Mouse (Mus musculus): Measurements from ENCODE around the gene Alppl2. TPM values are rescaled to one million over a fixed set of nuclear protein-coding genes. Genes with fewer than 3 reads are reported as not detected.

Gene Alppl2
- polyA plus RNA-seq, 1 experiment from 2014 or later, result not detected

DNA sequence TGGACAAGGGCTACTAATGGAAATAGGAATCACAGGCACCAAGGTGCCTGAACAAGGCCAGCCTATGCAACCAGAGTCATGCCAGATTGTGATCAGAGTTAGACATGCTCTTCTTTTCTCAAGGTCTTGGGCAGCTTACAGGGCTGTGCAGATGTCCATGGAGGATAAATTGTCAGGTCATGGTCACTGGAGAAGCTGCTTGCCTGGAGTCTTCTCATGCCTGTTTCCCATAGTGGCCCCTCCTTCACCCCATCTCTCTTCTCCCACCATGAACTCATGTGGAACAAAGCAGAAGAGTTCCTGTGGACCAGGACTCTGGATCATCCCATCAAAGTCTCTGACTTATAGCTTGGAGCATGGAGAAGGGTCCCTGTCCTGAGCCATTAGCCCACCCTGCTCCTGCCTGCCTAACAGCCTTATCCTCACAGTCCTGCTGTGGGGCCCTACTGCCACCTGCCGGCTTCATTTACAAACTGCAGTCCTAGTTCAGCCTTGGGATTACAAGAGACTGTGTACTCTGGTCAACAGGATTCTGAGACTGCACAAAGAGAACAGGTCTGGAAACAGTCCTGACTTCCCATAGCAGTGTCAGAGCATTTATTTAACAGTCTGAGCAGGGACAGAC, 47.8 kb downstream of the Alppl2 start:
- WGBS, result 3% methylated on average over 1 of the region's 1 CpGs
- H3K27ac ChIP-seq, result no peak overlapping the region
- peaks cover 13% of the 10 kb centered on the region for H3K4me1 ChIP-seq
- no peak overlapping the region for H3K9ac ChIP-seq
- H3K27me3 ChIP-seq, result no peaks in the 10 kb centered on the region
- peaks cover 30% of the 10 kb centered on the region for H3K36me3 ChIP-seq
- ATAC-seq (ENCODE audit: low FRiP score, low read depth), result 0 out of 2 replicates have a peak, but pooled peaks have one; percentile 30
- H3K9me3 ChIP-seq, result no peaks in the 10 kb centered on the region
- no peak overlapping the region for H3K4me3 ChIP-seq
- H3K4me2 ChIP-seq (replicated peaks), result no peak overlapping the region

DNA sequence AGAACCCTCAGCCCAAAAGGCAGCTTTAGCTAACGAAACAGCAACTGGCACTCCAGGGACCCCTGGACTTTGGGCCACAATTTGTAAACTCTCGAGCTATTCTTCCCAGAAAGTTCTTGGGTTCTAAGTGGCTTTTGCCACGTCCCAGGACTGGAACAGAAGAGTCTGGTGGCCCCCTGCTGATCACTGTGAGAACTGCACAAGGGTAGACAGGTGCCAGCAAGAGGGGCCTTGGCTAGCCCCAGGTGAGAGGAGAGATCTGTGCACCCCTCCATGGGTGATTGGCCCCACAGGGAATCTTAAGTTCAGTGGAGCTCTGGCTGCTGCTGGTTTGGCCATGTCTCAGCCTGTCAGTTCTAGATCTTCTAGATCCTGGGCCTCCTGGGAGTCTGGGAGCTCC, 48.6 kb downstream of the Alppl2 start:
- no peak for ATAC-seq (ENCODE audit: low FRiP score, low read depth)
- H3K4me2 ChIP-seq (replicated peaks), result no peak overlapping the region
- no peak overlapping the region for H3K27ac ChIP-seq

DNA sequence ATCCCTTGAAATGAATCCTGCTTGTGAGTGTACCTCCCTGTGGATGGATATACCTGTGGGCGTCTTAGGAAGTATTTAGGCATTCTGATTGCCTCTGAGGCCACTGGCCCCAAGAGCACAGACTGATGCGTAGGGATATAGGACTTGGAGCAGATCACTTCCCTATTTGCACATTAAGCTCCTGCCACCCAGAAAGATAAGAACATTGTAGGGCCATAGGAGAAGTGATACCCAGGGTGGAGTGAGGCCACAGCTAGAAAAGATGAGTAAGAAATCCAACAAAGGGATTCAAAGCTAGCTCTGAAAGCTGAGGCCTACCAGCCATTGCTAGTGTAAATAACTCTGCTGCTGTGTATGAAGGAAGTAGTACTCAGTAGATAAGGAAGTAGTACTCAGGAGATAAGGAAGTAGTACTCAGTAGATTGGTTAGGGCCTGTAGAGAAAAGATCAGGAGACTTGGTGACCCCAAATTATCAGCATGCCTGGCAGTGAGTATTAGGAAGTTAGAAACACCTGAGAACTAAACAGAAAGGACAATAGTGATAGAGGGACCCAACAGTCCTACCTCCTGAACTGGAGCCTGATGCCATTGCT, 51.2 kb downstream of the Alppl2 start:
- Histone ChIP-seq H3K27ac (no peak overlapping the region), H3K9ac (no peak overlapping the region), H3K27me3 (no peaks in the 10 kb centered on the region), H3K36me3 (no peaks in the 10 kb centered on the region), H3K4me2 (replicated peaks) (no peak overlapping the region), H3K4me3 (no peak overlapping the region), H3K4me1 (peaks cover 35% of the 10 kb centered on the region), H3K9me3 (no peaks in the 10 kb centered on the region)
- ATAC-seq (ENCODE audit: low FRiP score, low read depth), result no peak
- WGBS, result 93% methylated on average over 2 of the region's 2 CpGs

More for the DNA sequence above, 48.6 kb downstream of the Alppl2 start:
- no peaks in the 10 kb centered on the region for H3K9me3 ChIP-seq
- peak overlapping the region; percentile 43; the same call in 1 of the 2 replicates for H3K9ac ChIP-seq
- H3K27me3 ChIP-seq, result no peaks in the 10 kb centered on the region
- 23% methylated on average over 3 of the region's 3 CpGs for WGBS
- peaks cover 21% of the 10 kb centered on the region for H3K4me1 ChIP-seq
- H3K36me3 ChIP-seq, result peaks cover 23% of the 10 kb centered on the region
- H3K4me3 ChIP-seq, result no peak overlapping the region

Other genes starting within 250 kb of the Alppl2 start
- gene Alpi, start 11.7 kb upstream of the Alppl2 start, polyA plus RNA-seq (2015; fragmentation: Nextera tagmentation; extraction: Ambion mirVana), result 0.10 TPM in 1 of 2 replicates, not detected in the other
- gene Akp3, start 35.0 kb upstream of the Alppl2 start, polyA plus RNA-seq (2015; fragmentation: Nextera tagmentation; extraction: Ambion mirVana), result not detected in 2 replicates
- 0.69 and 1.1 TPM in 2 replicates for gene Ecel1, start 66.6 kb upstream of the Alppl2 start, polyA plus RNA-seq (2015; fragmentation: Nextera tagmentation; extraction: Ambion mirVana)
- 0.19 TPM in 1 of 2 replicates, not detected in the other for gene Prss56, start 93.4 kb upstream of the Alppl2 start, polyA plus RNA-seq (2015; fragmentation: Nextera tagmentation; extraction: Ambion mirVana)
- 4.5 and 4.8 TPM in 2 replicates for gene Chrnd, start 100.7 kb upstream of the Alppl2 start, polyA plus RNA-seq (2015; fragmentation: Nextera tagmentation; extraction: Ambion mirVana)
- 18.2 and 20.8 TPM in 2 replicates for gene Chrng, start 114.7 kb upstream of the Alppl2 start, polyA plus RNA-seq (2015; fragmentation: Nextera tagmentation; extraction: Ambion mirVana)
- gene Eif4e2, start 124.0 kb upstream of the Alppl2 start, polyA plus RNA-seq (2015; fragmentation: Nextera tagmentation; extraction: Ambion mirVana), result 178 and 181 TPM in 2 replicates
- gene Efhd1, start 174.4 kb upstream of the Alppl2 start, polyA plus RNA-seq (2015; fragmentation: Nextera tagmentation; extraction: Ambion mirVana), result 0.69 and 0.89 TPM in 2 replicates
- gene Gigyf2, start 237.1 kb upstream of the Alppl2 start, polyA plus RNA-seq (2015; fragmentation: Nextera tagmentation; extraction: Ambion mirVana), result 62.7 and 65.3 TPM in 2 replicates

Measured in limb, embryonic 13.5 days (tissue).